Mouse (Mus musculus) MEL (cell line): ENCODE results near the gene Sec16b. TPM values are rescaled to one million over a fixed set of nuclear protein-coding genes. Genes with fewer than 3 reads are reported as not detected.

Source experiments
- DNase-seq: peaks from one replicate; pipeline ENCODE4 v3.0.0; 2011; ENCODE audit warnings: low read depth, low spot score
- H3K27ac ChIP-seq: 2 replicates; pipeline ENCODE4 v1.5.1; 2012; ENCODE audit warnings: low read depth, mild to moderate bottlenecking, control low read depth, low read length, moderate library complexity; ENCODE audit not compliant: control insufficient read depth
- H3K27me3 ChIP-seq, 2 experiments: fragments of 150-350 bp in 1 of 2; sonication (generic) in 1 of 2; 2 replicates each; pipeline ENCODE4 v1.6.1; 2012; ENCODE audit warnings: low read length in 2 of 2, mild to moderate bottlenecking in 2 of 2, improper control_type of control experiment in 1 of 2, moderate library complexity in 1 of 2; ENCODE audit not compliant: insufficient read depth in 2 of 2, control insufficient read depth in 1 of 2
- H3K36me3 ChIP-seq, 2 experiments: 2 replicates each; pipeline ENCODE4 v1.6.1; 2012 to 2014; ENCODE audit warnings: low read length in 2 of 2, improper control_type of control experiment in 1 of 2, inconsistent platforms in 1 of 2, mild to moderate bottlenecking in 1 of 2; ENCODE audit not compliant: insufficient read depth in 2 of 2, control insufficient read depth in 1 of 2
- H3K4me1 ChIP-seq, 2 experiments: fragments of 150-350 bp in 1 of 2; sonication (generic) in 1 of 2; 2 replicates each; pipeline ENCODE4 v1.6.1; 2012; ENCODE audit warnings: low read length in 2 of 2, improper control_type of control experiment in 1 of 2, mild to moderate bottlenecking in 1 of 2; ENCODE audit not compliant: insufficient read depth in 2 of 2, control insufficient read depth in 1 of 2
- H3K4me3 ChIP-seq, 2 experiments: fragments of 150-350 bp in 1 of 2; sonication (generic) in 1 of 2; 2 replicates each; pipeline ENCODE4 v1.5.1; 2012; ENCODE audit warnings: low read depth in 2 of 2, low read length in 2 of 2, mild to moderate bottlenecking in 2 of 2, moderate library complexity in 2 of 2, control low read depth in 1 of 2, improper control_type of control experiment in 1 of 2; ENCODE audit not compliant: control insufficient read depth in 1 of 2, insufficient read depth in 1 of 2
- H3K79me2 ChIP-seq: 2 replicates; pipeline ENCODE4 v1.6.1; 2012; ENCODE audit warnings: mild to moderate bottlenecking, low read length, moderate library complexity; ENCODE audit not compliant: control insufficient read depth, poor library complexity, insufficient read depth
- H3K9ac ChIP-seq: 2 replicates; pipeline ENCODE4 v1.6.1; 2012; ENCODE audit warnings: low read depth, mild to moderate bottlenecking, control low read depth, low read length, moderate library complexity; ENCODE audit not compliant: control insufficient read depth, poor library complexity, severe bottlenecking
- H3K9me3 ChIP-seq: fragments of 150-350 bp; sonication (generic); replicated peaks from 2 replicates; pipeline ENCODE4 v1.6.1; 2012; ENCODE audit warnings: mild to moderate bottlenecking, low read length, improper control_type of control experiment, moderate library complexity; ENCODE audit not compliant: insufficient read depth
- CHD2 ChIP-seq: IDR thresholded peaks from 2 replicates; pipeline ENCODE4 v1.6.1; 2011; ENCODE audit warnings: low read length, improper control_type of control experiment
- CTCF ChIP-seq, 3 experiments: IDR thresholded peaks in 2 of 3; conservative IDR thresholded peaks in 1 of 3; 2 replicates each; pipeline ENCODE4 v1.5.1; 2011 to 2012; ENCODE audit warnings: low read length in 3 of 3, low read depth in 2 of 3, mild to moderate bottlenecking in 2 of 3, improper control_type of control experiment in 1 of 3, inconsistent platforms in 1 of 3, mixed read lengths in 1 of 3, moderate library complexity in 1 of 3; ENCODE audit not compliant: control insufficient read depth in 1 of 3, insufficient read depth in 1 of 3, poor library complexity in 1 of 3, severe bottlenecking in 1 of 3
- EP300 ChIP-seq, 2 experiments: IDR thresholded peaks; 2 replicates each; pipeline ENCODE4 v1.6.1; 2011; ENCODE audit warnings: improper control_type of control experiment in 2 of 2, low read length in 2 of 2, low read depth in 1 of 2, mild to moderate bottlenecking in 1 of 2
- GATA1 ChIP-seq: IDR thresholded peaks from 2 replicates; pipeline ENCODE4 v1.6.1; 2011; ENCODE audit warnings: low read depth, low read length, improper control_type of control experiment
- JUND ChIP-seq: IDR thresholded peaks from 2 replicates; pipeline ENCODE4 v1.6.1; 2011; ENCODE audit warnings: low read depth, mild to moderate bottlenecking, improper control_type of control experiment, low read length
- KAT2A ChIP-seq: conservative IDR thresholded peaks from 2 replicates; pipeline ENCODE4 v1.6.1; 2012; ENCODE audit warnings: low read depth, low read length, improper control_type of control experiment, inconsistent platforms
- MAFK ChIP-seq: IDR thresholded peaks from 2 replicates; pipeline ENCODE4 v1.6.1; 2011; ENCODE audit warnings: low read depth, mild to moderate bottlenecking, low read length, improper control_type of control experiment, borderline replicate concordance
- MAX ChIP-seq: IDR thresholded peaks from 2 replicates; pipeline ENCODE4 v1.6.1; 2011; ENCODE audit warnings: low read length, improper control_type of control experiment
- MAZ ChIP-seq: IDR thresholded peaks from 2 replicates; pipeline ENCODE4 v1.6.1; 2012; ENCODE audit warnings: low read depth, mild to moderate bottlenecking, inconsistent platforms, low read length, improper control_type of control experiment
- MYB ChIP-seq: IDR thresholded peaks from 2 replicates; pipeline ENCODE4 v1.6.1; 2011; ENCODE audit warnings: mild to moderate bottlenecking, low read depth, low read length, improper control_type of control experiment
- NELFE ChIP-seq: IDR thresholded peaks from 2 replicates; pipeline ENCODE4 v1.6.1; 2011; ENCODE audit warnings: low read depth, low read length, improper control_type of control experiment
- POLR2A ChIP-seq, 2 experiments: IDR thresholded peaks; 2 replicates each; pipeline ENCODE4 v1.6.1; 2011 to 2012; ENCODE audit warnings: low read length in 2 of 2, mild to moderate bottlenecking in 2 of 2, control low read depth in 1 of 2, improper control_type of control experiment in 1 of 2, low read depth in 1 of 2, moderate library complexity in 1 of 2; ENCODE audit not compliant: control insufficient read depth in 1 of 2, insufficient read depth in 1 of 2, poor library complexity in 1 of 2
- POLR2AphosphoS2 ChIP-seq: IDR thresholded peaks from 2 replicates; pipeline ENCODE4 v1.6.1; 2011; ENCODE audit warnings: low read length, improper control_type of control experiment
- RAD21 ChIP-seq: IDR thresholded peaks from 2 replicates; pipeline ENCODE4 v1.6.1; 2011; ENCODE audit warnings: mild to moderate bottlenecking, low read depth, low read length, improper control_type of control experiment
- RCOR1 ChIP-seq: IDR thresholded peaks from 2 replicates; pipeline ENCODE4 v1.6.1; 2012; ENCODE audit warnings: low read depth, mild to moderate bottlenecking, inconsistent platforms, low read length, improper control_type of control experiment
- SMC3 ChIP-seq: IDR thresholded peaks from 2 replicates; pipeline ENCODE4 v1.6.1; 2011; ENCODE audit warnings: low read depth, low read length, improper control_type of control experiment
- TAL1 ChIP-seq: IDR thresholded peaks from 2 replicates; pipeline ENCODE4 v1.6.1; 2012; ENCODE audit warnings: mild to moderate bottlenecking, inconsistent platforms, low read length, moderate library complexity, mixed read lengths
- TBP ChIP-seq: IDR thresholded peaks from 2 replicates; pipeline ENCODE4 v1.8.0; 2011; ENCODE audit warnings: low read depth, low read length, improper control_type of control experiment
- TCF12 ChIP-seq: IDR thresholded peaks from 2 replicates; pipeline ENCODE4 v1.6.1; 2014; ENCODE audit warnings: low read depth, mild to moderate bottlenecking, inconsistent platforms, low read length, improper control_type of control experiment, moderate library complexity
- USF1 ChIP-seq: IDR thresholded peaks from 2 replicates; pipeline ENCODE4 v1.6.1; 2014; ENCODE audit warnings: low read depth, mild to moderate bottlenecking, inconsistent platforms, low read length, improper control_type of control experiment, moderate library complexity
- ZKSCAN1 ChIP-seq: IDR thresholded peaks from 2 replicates; pipeline ENCODE4 v1.6.1; 2012; ENCODE audit warnings: low read depth, mild to moderate bottlenecking, inconsistent platforms, low read length, improper control_type of control experiment, moderate library complexity
- polyA plus RNA-seq, 2 experiments: library from polyadenylated mRNA; stranded (reverse) in 1 of 2; unstranded in 1 of 2; fragments of >175 nt in 1 of 2; fragments of >200 nt in 1 of 2; gene quantifications; 2 replicates each; pipeline versions ENCODE4 v1.2.1 to v1.2.4; 2012; ENCODE audit warnings: low replicate concordance in 2 of 2, low read depth in 1 of 2; ENCODE audit not compliant: insufficient read length in 2 of 2, insufficient read depth in 1 of 2, missing spikeins in 1 of 2
- total RNA-seq: library from RNA; depleted of rRNA; stranded (reverse); fragments of 300-350 nt; gene quantifications from 2 replicates; pipeline ENCODE4 v1.2.3, GENCODE M21; 2012

The Sec16b gene
- total and polyA plus RNA-seq, 3 experiments: 0.03 to 0.04 TPM; not detected in 1

DNA sequence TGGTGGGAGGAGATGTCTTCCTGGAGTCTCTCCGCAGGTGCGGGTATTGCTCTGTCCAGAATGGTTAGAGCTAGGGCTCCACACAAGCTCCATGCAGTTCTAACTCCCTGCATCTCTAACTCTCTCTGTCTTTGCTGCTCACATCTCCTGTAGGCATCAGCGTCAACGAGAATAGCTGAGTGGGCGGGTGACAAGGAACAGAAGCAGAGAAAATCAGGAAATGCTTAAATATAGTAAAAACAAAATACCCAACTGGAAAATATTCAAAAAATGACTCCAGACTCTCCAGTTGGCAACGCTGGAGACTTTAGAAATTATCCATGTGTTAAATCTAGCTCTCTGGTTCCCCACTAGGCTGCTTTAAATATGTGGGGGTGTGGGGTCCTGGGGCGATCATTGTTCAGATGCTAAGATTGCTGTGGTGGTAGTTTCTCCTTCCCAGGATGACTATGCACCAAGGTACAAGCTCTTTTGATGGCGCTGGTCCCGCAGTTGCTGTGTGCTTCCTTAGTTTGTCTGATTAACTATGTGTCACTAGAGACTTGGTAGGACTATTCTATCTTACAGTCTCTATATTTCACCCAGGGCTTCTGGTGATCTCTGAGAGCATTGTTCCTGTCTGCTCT, 35.7 kb upstream of the Sec16b start:
- no peak overlapping the region for H3K4me3 ChIP-seq
- TF ChIP-seq MAZ: no peak
- no peak for TF ChIP-seq POLR2AphosphoS2
- no peak for TF ChIP-seq TCF12
- TF ChIP-seq EP300 (IDR thresholded peaks at IDR 0.05; ENCODE audit: low read depth in 1 of 2, low read length in 2 of 2): no peak
- no peak for TF ChIP-seq MAX
- TF ChIP-seq SMC3: no peak
- TF ChIP-seq TBP: no peak
- TF ChIP-seq RCOR1: no peak
- no peak for TF ChIP-seq JUND
- no peak for TF ChIP-seq CHD2
- no peak for TF ChIP-seq KAT2A
- no peak for TF ChIP-seq RAD21
- TF ChIP-seq MYB: no peak
- no peak for TF ChIP-seq CTCF (IDR thresholded peaks at IDR 0.05 in 2 of 3, conservative IDR thresholded peaks at IDR 0.05 in 1 of 3; ENCODE audit: control insufficient read depth in 1 of 3, insufficient read depth in 1 of 3, low read depth in 2 of 3, low read length in 3 of 3, poor library complexity in 1 of 3, severe bottlenecking in 1 of 3)
- TF ChIP-seq NELFE: no peak
- TF ChIP-seq MAFK: no peak
- no peak for TF ChIP-seq TAL1
- no peak for TF ChIP-seq USF1
- no peak for TF ChIP-seq POLR2A (IDR thresholded peaks at IDR 0.05; ENCODE audit: control insufficient read depth in 1 of 2, insufficient read depth in 1 of 2, low read depth in 1 of 2, low read length in 2 of 2, poor library complexity in 1 of 2)
- no peaks in the 10 kb centered on the region for H3K79me2 ChIP-seq
- no peaks in the 10 kb centered on the region for H3K9me3 ChIP-seq
- DNase-seq: no peak
- H3K27me3 ChIP-seq: no peaks in the 10 kb centered on the region
- no peaks in the 10 kb centered on the region for H3K36me3 ChIP-seq
- no peak overlapping the region for H3K9ac ChIP-seq
- H3K4me1 ChIP-seq: 0 out of 4 replicates have a peak, but pooled peaks cover 0 to 5% of the 10 kb centered on the region in 2 experiments
- H3K27ac ChIP-seq: no peak overlapping the region

DNA sequence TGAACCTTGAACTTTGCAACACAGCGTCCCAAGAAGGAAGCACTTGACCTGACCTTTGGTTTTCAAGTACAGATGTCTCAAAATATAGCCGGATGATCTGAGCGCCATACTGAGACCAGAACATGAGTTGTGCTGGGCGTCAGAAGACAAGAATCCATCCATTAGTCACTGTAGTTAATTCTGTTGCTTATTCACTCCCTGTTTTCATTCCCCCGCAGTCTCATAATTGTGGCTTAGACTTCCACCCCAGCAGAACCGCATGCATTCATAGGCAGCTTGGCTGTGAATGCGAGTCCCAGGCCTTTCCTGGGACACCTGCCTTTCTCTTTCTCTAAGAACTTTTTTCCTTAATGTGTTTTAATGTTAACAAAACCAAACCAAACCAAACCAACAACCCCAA, 33.8 kb upstream of the Sec16b start:
- Histone ChIP-seq H3K9ac (no peak overlapping the region), H3K4me3 (no peak overlapping the region), H3K27ac (no peak overlapping the region), H3K9me3 (no peaks in the 10 kb centered on the region), H3K36me3 (no peaks in the 10 kb centered on the region), H3K27me3 (no peaks in the 10 kb centered on the region), H3K4me1 (0 out of 4 replicates have a peak, but pooled peaks cover 0 to 5% of the 10 kb centered on the region in 2 experiments), H3K79me2 (no peaks in the 10 kb centered on the region)
- no peak for DNase-seq
- no peak for TF ChIP-seq GATA1
- TF ChIP-seq TBP: no peak
- no peak for TF ChIP-seq ZKSCAN1
- TF ChIP-seq MAZ: no peak
